Mouse (Mus musculus) cerebellum, adult 2 months (tissue): ENCODE measurements at regions not wholly inside any gene's neighbourhood (a gene's known extent, or its start where the extent isn't known, plus 50 kb on each side); places are given as distances from the start of the nearest gene placed in this dataset.

Source experiments
- CTCF ChIP-seq: fragments of 200-500 bp; IDR thresholded peaks from 2 replicates; pipeline ENCODE4 v1.5.1; 2011; ENCODE audit warnings: low read depth, mild to moderate bottlenecking, control low read depth, low read length, moderate library complexity, borderline replicate concordance; ENCODE audit not compliant: insufficient read depth
- POLR2A ChIP-seq: fragments of 200-500 bp; IDR thresholded peaks from 2 replicates; pipeline ENCODE4 v1.6.1; 2011; ENCODE audit warnings: low read length, control low read depth, borderline replicate concordance; ENCODE audit not compliant: insufficient read depth

DNA sequence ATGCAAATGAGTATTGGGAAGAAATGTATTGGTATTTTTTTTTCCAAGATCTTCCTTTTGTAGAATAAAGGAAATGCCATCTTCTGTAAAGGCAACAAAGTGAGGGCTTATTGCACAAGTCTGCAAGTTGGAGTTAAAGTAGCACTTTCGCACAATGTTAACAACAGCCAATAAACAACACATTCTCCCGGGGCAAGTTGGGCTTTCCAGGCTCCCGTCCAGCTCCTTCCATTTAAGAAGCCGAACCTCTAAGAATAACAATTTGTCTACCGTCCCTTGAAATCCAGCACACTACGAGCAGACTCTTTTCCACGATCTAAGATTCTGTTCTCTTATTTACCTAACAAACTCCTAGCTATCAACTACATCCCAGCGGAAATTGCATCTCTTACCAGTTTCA is 199.9 kb upstream of the G2e3 start:
- TF ChIP-seq CTCF: no peak
- TF ChIP-seq POLR2A: no peak
